Mouse (Mus musculus) bone marrow macrophage, adult 2 months (primary cell): ENCODE results near the gene Dusp16.

Experiments
- CTCF ChIP-seq: IDR thresholded peaks from 2 replicates; pipeline ENCODE4 v1.5.1; 2012; ENCODE audit warnings: low read depth, mild to moderate bottlenecking, low read length, moderate library complexity
- POLR2A ChIP-seq: IDR thresholded peaks from 2 replicates; pipeline ENCODE4 v1.6.1; 2012; ENCODE audit warnings: mild to moderate bottlenecking, low read depth, low read length, borderline replicate concordance

- TF ChIP-seq POLR2A (no peak), CTCF (no peak)
These were observed 27.3 kb upstream of the Dusp16 start for GRCm38 (mm10) chr6:134819741-134820140.
